Mouse (Mus musculus) bone marrow macrophage, adult 2 months (primary cell): ENCODE results near the gene Gpa33. TPM values are rescaled to one million over a fixed set of nuclear protein-coding genes. Genes with fewer than 3 reads are reported as not detected.
"Not testable (repeated sequence)": the region's sequence is repeated elsewhere in the genome, so short reads cannot be mapped to it uniquely, and the experiment has no call there.

Experiments
- H3K27ac ChIP-seq: 2 replicates; pipeline ENCODE4 v1.5.1; 2012; ENCODE audit warnings: low read depth, low read length; ENCODE audit not compliant: insufficient read depth
- H3K4me1 ChIP-seq: 2 replicates; pipeline ENCODE4 v1.6.1; 2012; ENCODE audit warnings: low read length; ENCODE audit not compliant: control insufficient read depth, insufficient read depth
- H3K4me3 ChIP-seq: 2 replicates; pipeline ENCODE4 v1.5.1; 2012; ENCODE audit warnings: mild to moderate bottlenecking, low read length, moderate library complexity; ENCODE audit not compliant: insufficient read depth
- CTCF ChIP-seq: IDR thresholded peaks from 2 replicates; pipeline ENCODE4 v1.5.1; 2012; ENCODE audit warnings: low read depth, mild to moderate bottlenecking, low read length, moderate library complexity
- POLR2A ChIP-seq: IDR thresholded peaks from 2 replicates; pipeline ENCODE4 v1.6.1; 2012; ENCODE audit warnings: mild to moderate bottlenecking, low read depth, low read length, borderline replicate concordance
- polyA plus RNA-seq: library from polyadenylated mRNA; stranded (reverse); fragments of >200 nt; gene quantifications from 2 replicates; pipeline ENCODE4 v1.2.4, GENCODE M21; 2012; ENCODE audit not compliant: missing spikeins, insufficient read depth, insufficient read length

The Gpa33 gene
- polyA plus RNA-seq, 1 experiment: not detected

GRCm38 (mm10) chr1:166128551-166128950, 1.5 kb upstream of the Gpa33 start:
- Histone ChIP-seq H3K4me1 (peaks cover 33% of the 10 kb centered on the region), H3K27ac (no peak overlapping the region), H3K4me3 (no peak overlapping the region)
- TF ChIP-seq CTCF (no peak), POLR2A (no peak)

GRCm38 (mm10) chr1:166132367-166132766, 2.3 kb downstream of the Gpa33 start:
- no peak for TF ChIP-seq CTCF
- TF ChIP-seq POLR2A: no peak
- no peak overlapping the region for H3K4me3 ChIP-seq
- no peak overlapping the region for H3K27ac ChIP-seq
- H3K4me1 ChIP-seq: peaks cover 29% of the 10 kb centered on the region

- H3K4me3 ChIP-seq: no peak overlapping the region
- no peak for TF ChIP-seq POLR2A
- H3K4me1 ChIP-seq: peaks cover 35% of the 10 kb centered on the region
- no peak overlapping the region for H3K27ac ChIP-seq
Observed at GRCm38 (mm10) chr1:166135091-166135740, 5.2 kb downstream of the Gpa33 start.

GRCm38 (mm10) chr1:166137244-166137938, 7.4 kb downstream of the Gpa33 start:
- peaks cover 22% of the 10 kb centered on the region for H3K4me1 ChIP-seq
- no peak for TF ChIP-seq POLR2A
- TF ChIP-seq CTCF: no peak
- peak overlapping the region; percentile 54 for H3K4me3 ChIP-seq
- H3K27ac ChIP-seq: peak overlapping the region; percentile 87

GRCm38 (mm10) chr1:166138136-166138535, 8.1 kb downstream of the Gpa33 start:
- peaks cover 22% of the 10 kb centered on the region for H3K4me1 ChIP-seq
- H3K4me3 ChIP-seq: peak overlapping the region; percentile 54
- no peak for TF ChIP-seq CTCF
- peak overlapping the region; percentile 87 for H3K27ac ChIP-seq

GRCm38 (mm10) chr1:166139113-166139512, 9.1 kb downstream of the Gpa33 start:
- Histone ChIP-seq H3K4me3 (no peak overlapping the region), H3K4me1 (peaks cover 22% of the 10 kb centered on the region), H3K27ac (no peak overlapping the region)
- TF ChIP-seq CTCF: no peak
- TF ChIP-seq POLR2A: no peak

GRCm38 (mm10) chr1:166139620-166140184, 9.7 kb downstream of the Gpa33 start:
- TF ChIP-seq POLR2A (no peak), CTCF (no peak)
- Histone ChIP-seq H3K4me3 (no peak overlapping the region), H3K4me1 (peaks cover 22% of the 10 kb centered on the region), H3K27ac (no peak overlapping the region)

- peaks cover 23% of the 10 kb centered on the region for H3K4me1 ChIP-seq
- not testable (repeated sequence) for H3K4me3 ChIP-seq, H3K27ac ChIP-seq
Observed at GRCm38 (mm10) chr1:166141868-166142267, 11.8 kb downstream of the Gpa33 start.

GRCm38 (mm10) chr1:166142369-166142768, 12.3 kb downstream of the Gpa33 start:
- H3K4me1 ChIP-seq: peaks cover 18% of the 10 kb centered on the region
- TF ChIP-seq POLR2A (no peak), CTCF (no peak)
- no peak overlapping the region for H3K4me3 ChIP-seq
- H3K27ac ChIP-seq: no peak overlapping the region

- H3K27ac ChIP-seq: no peak overlapping the region
- TF ChIP-seq POLR2A (no peak), CTCF (no peak)
Observed at GRCm38 (mm10) chr1:166146626-166147025, 16.6 kb downstream of the Gpa33 start.

More at GRCm38 (mm10) chr1:166146626-166147025, 16.6 kb downstream of the Gpa33 start:
- Histone ChIP-seq H3K4me1 (peaks cover 3% of the 10 kb centered on the region; the same call in 1 of the 2 replicates), H3K4me3 (no peak overlapping the region)
